Mouse (Mus musculus) left cerebral cortex, adult 2 months (tissue): Measurements from ENCODE around the gene Olfr24. TPM values are rescaled to one million over a fixed set of nuclear protein-coding genes. Genes with fewer than 3 reads are reported as not detected.
"Not testable (repeated sequence)": the region's sequence is repeated elsewhere in the genome, so short reads cannot be mapped to it uniquely, and the experiment has no call there.

Source experiments
- DNase-seq, 2 experiments: peaks; one replicate each; pipeline ENCODE4 v3.0.0; 2021 to 2022; ENCODE audit warnings: low spot score in 2 of 2, mixed read lengths in 1 of 2; ENCODE audit errors: extremely low spot score in 1 of 2
- H3K27ac ChIP-seq: fragments of 200-600 bp; 2 replicates; pipeline ENCODE4 v1.8.1; 2022
- H3K4me3 ChIP-seq: fragments of 200-600 bp; 2 replicates; pipeline ENCODE4 v1.8.1; 2022
- CTCF ChIP-seq: fragments of 200-600 bp; IDR thresholded peaks from 2 replicates; pipeline ENCODE4 v1.8.1; 2022; ENCODE audit warnings: antibody characterized with exemption, mild to moderate bottlenecking, moderate library complexity
- intact Hi-C: fragments of 180-260 bp; cut with DNase I; formaldehyde crosslinking; loops from one replicate; pipeline ENCODE4 v1.15.1; 2025
- long read RNA-seq, 2 experiments: library from polyadenylated mRNA; stranded (forward); transcript quantifications; one replicate each; pipeline ENCODE4 v2.0.0; 2021; ENCODE audit warnings: borderline mapping rate in 2 of 2
- total RNA-seq, 2 experiments: library from RNA; stranded (reverse); gene quantifications; 2 replicates each; pipeline ENCODE4 v1.2.3; 2021

The Olfr24 gene
- not detected for total RNA-seq
- long read RNA-seq, experiment 1, result 0 reads
- long read RNA-seq, experiment 2, result 0 reads

- H3K27ac ChIP-seq, result no peak within 1 kb of the TSS
- DNase-seq, result no peak
- H3K4me3 ChIP-seq, result no peak within 1 kb of the TSS
- TF ChIP-seq CTCF, result no peak
- intact Hi-C loops, result no loop called here
These were observed at the start of gene Olfr24 for GRCm38 (mm10) chr9:18763896-18764295. Olfr24 (minus strand) TSS chr9:18763996.

GRCm38 (mm10) chr9:18785316-18785715 lies 21.5 kb upstream of the Olfr24 start:
- intact Hi-C loops, result no loop called here

GRCm38 (mm10) chr9:18779476-18779875 lies 15.7 kb upstream of the Olfr24 start:
- Histone ChIP-seq H3K27ac (no peak overlapping the region), H3K4me3 (no peak overlapping the region)
- intact Hi-C loops, result no loop called here
- TF ChIP-seq CTCF, result no peak
- DNase-seq, result peak; percentile 11 to 26

More at GRCm38 (mm10) chr9:18785316-18785715, 21.5 kb upstream of the Olfr24 start:
- no peak for TF ChIP-seq CTCF
- Histone ChIP-seq H3K27ac (no peak overlapping the region), H3K4me3 (no peak overlapping the region)
- no peak for DNase-seq

GRCm38 (mm10) chr9:18778981-18779380 lies 15.2 kb upstream of the Olfr24 start:
- Histone ChIP-seq H3K4me3 (no peak overlapping the region), H3K27ac (no peak overlapping the region)
- DNase-seq, result no peak
- no peak for TF ChIP-seq CTCF
- intact Hi-C loops, result no loop called here

- Histone ChIP-seq H3K27ac (no peak overlapping the region), H3K4me3 (no peak overlapping the region)
- intact Hi-C loops, result no loop called here
- no peak for DNase-seq
- no peak for TF ChIP-seq CTCF
These were observed 8.2 kb downstream of the Olfr24 start for GRCm38 (mm10) chr9:18755595-18755994.

GRCm38 (mm10) chr9:18744639-18745038 lies 19.2 kb downstream of the Olfr24 start:
- Histone ChIP-seq H3K27ac (no peak overlapping the region), H3K4me3 (no peak overlapping the region)
- DNase-seq, result no peak
- TF ChIP-seq CTCF, result peak; percentile 46
- intact Hi-C loops, result loop anchor here (2.0 kb wide), 1 partner anchor 236 kb away; no protein-coding TSS in a partner anchor

GRCm38 (mm10) chr9:18734177-18734576 lies 29.6 kb downstream of the Olfr24 start:
- H3K4me3 ChIP-seq, DNase-seq, intact Hi-C loops, H3K27ac ChIP-seq: not testable (repeated sequence)

- intact Hi-C loops, result no loop called here
- DNase-seq, result no peak
- H3K27ac ChIP-seq, result no peak overlapping the region
- H3K4me3 ChIP-seq, result no peak overlapping the region
- TF ChIP-seq CTCF, result no peak
These were observed 41.1 kb downstream of the Olfr24 start for GRCm38 (mm10) chr9:18722712-18723099.

- Histone ChIP-seq H3K4me3 (no peak overlapping the region), H3K27ac (no peak overlapping the region)
- DNase-seq, result no peak
- intact Hi-C loops, result no loop called here
- TF ChIP-seq CTCF, result no peak
These were observed 41.7 kb downstream of the Olfr24 start for GRCm38 (mm10) chr9:18721931-18722711.

GRCm38 (mm10) chr9:18721011-18721410 lies 42.8 kb downstream of the Olfr24 start:
- TF ChIP-seq CTCF, result no peak
- intact Hi-C loops, result no loop called here

GRCm38 (mm10) chr9:18705628-18706027 lies 58.2 kb downstream of the Olfr24 start:
- Histone ChIP-seq H3K27ac (no peak overlapping the region), H3K4me3 (no peak overlapping the region)
- intact Hi-C loops, result no loop called here
- DNase-seq, result no peak
- no peak for TF ChIP-seq CTCF

More at GRCm38 (mm10) chr9:18721011-18721410, 42.8 kb downstream of the Olfr24 start:
- Histone ChIP-seq H3K4me3 (no peak overlapping the region), H3K27ac (no peak overlapping the region)
- no peak for DNase-seq

Other genes with a start within 250 kb of the Olfr24 start
- not detected for gene Muc16, start 89.5 kb downstream of the Olfr24 start, total RNA-seq
- not detected for gene Olfr828, start 55.5 kb upstream of the Olfr24 start, total RNA-seq
- gene Olfr829, start 90.9 kb upstream of the Olfr24 start, total RNA-seq, result not detected
- not detected for gene Olfr830, start 110.7 kb upstream of the Olfr24 start, total RNA-seq
- gene Olfr832, start 173.1 kb upstream of the Olfr24 start, total RNA-seq, result not detected
- not detected for gene Olfr834, start 224.0 kb upstream of the Olfr24 start, total RNA-seq